Mouse (Mus musculus): Measurements from ENCODE around the gene Cpeb3.
"Not testable (repeated sequence)": the region's sequence is repeated elsewhere in the genome, so short reads cannot be mapped to it uniquely, and the experiment has no call there.

The Cpeb3 gene

GRCm38 (mm10) chr19:37145401-37145800 lies 63.0 kb downstream of the Cpeb3 start:
- DNase-seq, result no peak

GRCm38 (mm10) chr19:37141623-37142022 lies 66.8 kb downstream of the Cpeb3 start:
- no peak for DNase-seq

GRCm38 (mm10) chr19:37137133-37137532 lies 71.3 kb downstream of the Cpeb3 start:
- no peak for DNase-seq

GRCm38 (mm10) chr19:37135459-37135858 lies 72.9 kb downstream of the Cpeb3 start:
- DNase-seq, result not testable (repeated sequence)

GRCm38 (mm10) chr19:37133666-37134065 lies 74.7 kb downstream of the Cpeb3 start:
- no peak for DNase-seq

- peak in 1 of 2 experiments; percentile 17 for DNase-seq
Measured at GRCm38 (mm10) chr19:37131660-37132059, 76.7 kb downstream of the Cpeb3 start.

GRCm38 (mm10) chr19:37128461-37128860 lies 79.9 kb downstream of the Cpeb3 start:
- DNase-seq, result no peak

- DNase-seq, result no peak
Measured at GRCm38 (mm10) chr19:37127018-37127567, 81.3 kb downstream of the Cpeb3 start.

GRCm38 (mm10) chr19:37124961-37125360 lies 83.4 kb downstream of the Cpeb3 start:
- no peak for DNase-seq

GRCm38 (mm10) chr19:37119281-37119680 lies 89.1 kb downstream of the Cpeb3 start:
- DNase-seq, result no peak

- no peak for DNase-seq
Measured at GRCm38 (mm10) chr19:37115824-37116223, 92.6 kb downstream of the Cpeb3 start.

GRCm38 (mm10) chr19:37115374-37115773 lies 93.0 kb downstream of the Cpeb3 start:
- DNase-seq, result no peak

GRCm38 (mm10) chr19:37111831-37112230 lies 96.6 kb downstream of the Cpeb3 start:
- DNase-seq, result no peak

GRCm38 (mm10) chr19:37110494-37110893 lies 97.9 kb downstream of the Cpeb3 start:
- no peak for DNase-seq

- DNase-seq, result no peak
Measured at GRCm38 (mm10) chr19:37109853-37110252, 98.5 kb downstream of the Cpeb3 start.

GRCm38 (mm10) chr19:37100689-37101088 lies 107.7 kb downstream of the Cpeb3 start:
- DNase-seq, result no peak

- DNase-seq, result no peak
Measured at GRCm38 (mm10) chr19:37095666-37096330, 112.6 kb downstream of the Cpeb3 start.

- DNase-seq, result no peak
Measured at GRCm38 (mm10) chr19:37093181-37093580, 115.2 kb downstream of the Cpeb3 start.

GRCm38 (mm10) chr19:37090146-37091061 lies 118.0 kb downstream of the Cpeb3 start:
- no peak for DNase-seq

GRCm38 (mm10) chr19:37088043-37088748 lies 120.2 kb downstream of the Cpeb3 start:
- DNase-seq, result no peak

- no peak for DNase-seq
Measured at GRCm38 (mm10) chr19:37084546-37084945, 123.9 kb downstream of the Cpeb3 start.

GRCm38 (mm10) chr19:37081467-37081866 lies 126.9 kb downstream of the Cpeb3 start:
- no peak for DNase-seq

- no peak for DNase-seq
Measured at GRCm38 (mm10) chr19:37079151-37079550, 129.2 kb downstream of the Cpeb3 start.

All from cerebellum, postnatal 14 days (tissue).